Mouse (Mus musculus) gastrocnemius, postnatal 25 days (tissue): ENCODE data around the gene Ifna16. TPM values are rescaled to one million over a fixed set of nuclear protein-coding genes. Genes with fewer than 3 reads are reported as not detected.

Source experiments
- DNase-seq: peaks from one replicate; pipeline ENCODE4 v3.0.0; 2022
- total RNA-seq, 2 experiments: library from RNA; stranded (reverse); gene quantifications; 1 replicate in 1 of 2; 2 replicates in 1 of 2; pipeline ENCODE4 v1.2.3; 2021

The Ifna16 gene
- total RNA-seq, 2 experiments from 2014 or later: not detected

DNA sequence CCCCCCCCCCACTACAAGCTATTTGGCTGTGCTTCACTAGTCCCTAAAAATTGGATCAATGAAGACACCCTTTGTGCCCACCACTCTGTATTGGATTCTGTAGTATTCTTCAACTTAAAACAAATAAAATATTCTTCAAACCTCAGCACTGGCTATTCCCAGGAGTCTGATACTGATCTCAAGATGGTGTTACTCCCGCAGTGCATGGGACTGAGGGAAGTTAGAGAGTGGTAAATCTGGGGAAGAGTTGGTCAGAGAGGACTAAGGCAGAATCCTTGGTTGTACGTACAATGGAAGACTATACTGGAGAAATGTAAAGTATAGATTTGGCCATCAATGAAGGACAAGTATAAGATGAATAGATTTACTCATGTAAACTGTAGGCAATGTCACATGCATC, 34.2 kb downstream of the Ifna16 start:
- DNase-seq: no peak

DNA sequence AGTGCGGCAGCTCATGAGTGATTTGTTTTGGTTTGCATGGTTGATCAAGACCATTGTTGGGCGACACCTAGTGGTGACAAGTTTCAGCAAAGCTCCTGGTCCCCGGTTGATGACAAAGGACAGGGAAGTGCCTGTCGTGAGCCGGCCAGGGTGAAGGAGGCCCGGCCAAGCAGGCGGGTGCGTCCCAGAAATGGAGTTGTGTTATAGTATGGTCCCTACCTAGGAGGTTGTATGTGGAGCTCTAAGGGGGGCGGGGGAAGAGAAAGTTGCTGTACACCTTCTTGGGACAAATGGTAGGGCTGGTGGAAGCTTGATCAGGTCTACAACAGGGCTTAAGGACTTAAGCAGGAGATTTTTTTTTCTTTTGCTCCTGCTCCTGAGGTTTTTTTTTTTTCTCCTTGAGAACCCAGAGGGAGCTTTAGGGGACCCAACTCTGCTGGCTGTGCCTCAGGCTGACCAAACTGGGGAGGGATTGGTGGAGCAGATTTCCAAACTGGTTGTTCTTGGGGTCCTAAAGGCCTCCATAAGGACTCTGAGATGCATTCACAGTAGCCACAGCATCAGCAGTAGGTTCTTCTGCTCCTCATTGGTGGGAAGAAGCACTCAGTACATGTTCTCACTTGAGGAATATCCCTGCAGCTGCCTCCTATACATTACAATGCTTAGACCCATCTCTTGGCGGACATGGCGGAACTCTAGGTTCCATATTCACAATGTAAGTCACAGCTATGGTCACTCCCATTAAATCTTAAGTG, 35.5 kb downstream of the Ifna16 start:
- peak; percentile 64 for DNase-seq

DNA sequence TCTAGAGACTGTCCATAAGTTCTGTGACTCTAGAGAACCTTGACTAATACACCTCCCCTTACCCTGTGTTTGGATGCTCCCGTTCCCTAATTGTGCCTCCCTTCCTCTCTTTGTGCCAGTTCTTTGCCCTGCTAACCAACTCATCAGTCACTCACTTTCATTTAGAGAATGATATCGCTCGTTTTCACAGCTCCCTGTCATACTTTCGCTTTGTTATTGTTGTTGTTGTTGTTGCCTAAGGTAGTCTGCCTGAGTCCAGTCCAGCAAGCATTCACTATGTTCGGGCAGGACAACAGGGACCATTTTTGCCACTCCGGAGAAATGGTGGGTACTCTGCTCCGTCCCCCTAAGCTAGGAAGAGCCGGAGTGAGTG, 36.0 kb downstream of the Ifna16 start:
- no peak for DNase-seq

DNA sequence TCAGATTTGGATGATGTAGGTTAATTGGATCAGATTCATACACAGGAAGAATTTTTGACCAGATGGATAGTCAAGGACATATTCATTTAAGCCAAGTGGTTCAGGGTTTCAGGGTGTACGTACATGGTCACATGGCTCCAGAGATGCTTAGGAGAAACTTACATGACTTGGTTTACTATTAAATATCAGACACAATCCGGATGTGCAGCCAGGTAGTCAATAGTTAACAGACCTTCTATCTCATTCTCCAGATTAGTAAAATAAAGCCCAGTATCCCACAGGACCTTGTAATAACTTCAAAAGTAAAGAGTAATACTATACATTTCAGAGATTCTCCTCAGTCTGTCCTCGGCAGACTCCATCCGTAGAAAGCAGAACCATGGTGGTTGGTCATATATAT, 42.4 kb downstream of the Ifna16 start, which contains the start of gene C87499:
Gene C87499, minus strand, starts transcription at position 101 of the 400 bp plus-strand sequence.
- no peak for DNase-seq

Other genes with a start within 250 kb of the Ifna16 start
- 1 to 10 TPM; 1.3 to 1.6 TPM for gene Hacd4, start 238.0 kb downstream of the Ifna16 start, total RNA-seq
- not detected for gene Ifnb1, start 154.2 kb downstream of the Ifna16 start, total RNA-seq
- gene Ifna15, start 118.7 kb downstream of the Ifna16 start, total RNA-seq: not detected
- not detected for gene Ifna14, start 105.1 kb downstream of the Ifna16 start, total RNA-seq
- not detected for gene Ifna9, start 84.5 kb downstream of the Ifna16 start, total RNA-seq
- gene Ifna12, start 73.5 kb downstream of the Ifna16 start, total RNA-seq: not detected
- not detected for gene C87499, start 42.5 kb downstream of the Ifna16 start, total RNA-seq
- gene Ifna13, start 32.5 kb downstream of the Ifna16 start, total RNA-seq: not detected
- gene Ifna2, start 7.0 kb upstream of the Ifna16 start, total RNA-seq: not detected
- gene Ifnab, start 14.4 kb upstream of the Ifna16 start, total RNA-seq: not detected
- gene Gm26566, start 44.9 kb upstream of the Ifna16 start, total RNA-seq: under 1 TPM; 0.26 to 0.43 TPM
- 10 to 100 TPM; 45.1 to 47.2 TPM for gene Klhl9, start 45.5 kb upstream of the Ifna16 start, total RNA-seq
- gene Gm13271, start 77.9 kb upstream of the Ifna16 start, total RNA-seq: not detected
- gene Gm13283, start 83.2 kb upstream of the Ifna16 start, total RNA-seq: not detected
- not detected for gene Gm13290, start 96.9 kb upstream of the Ifna16 start, total RNA-seq
- not detected for gene Gm13289, start 100.0 kb upstream of the Ifna16 start, total RNA-seq
- gene Gm13272, start 102.9 kb upstream of the Ifna16 start, total RNA-seq: not detected
- not detected for gene Ifnz, start 105.2 kb upstream of the Ifna16 start, total RNA-seq
- gene Gm13276, start 108.8 kb upstream of the Ifna16 start, total RNA-seq: not detected
- not detected for gene Gm13277, start 111.7 kb upstream of the Ifna16 start, total RNA-seq
- not detected for gene Gm13278, start 114.6 kb upstream of the Ifna16 start, total RNA-seq
- not detected for gene Gm13275, start 117.6 kb upstream of the Ifna16 start, total RNA-seq
- gene Gm13279, start 120.5 kb upstream of the Ifna16 start, total RNA-seq: not detected
- not detected for gene Gm13285, start 122.7 kb upstream of the Ifna16 start, total RNA-seq
- gene Gm13287, start 126.3 kb upstream of the Ifna16 start, total RNA-seq: not detected
- gene Gm13288, start 128.6 kb upstream of the Ifna16 start, total RNA-seq: not detected
- gene Ifna7, start 139.3 kb upstream of the Ifna16 start, total RNA-seq: not detected
- gene Ifna11, start 143.0 kb upstream of the Ifna16 start, total RNA-seq: not detected
- not detected for gene Ifna6, start 150.5 kb upstream of the Ifna16 start, total RNA-seq
- not detected for gene Ifna5, start 158.6 kb upstream of the Ifna16 start, total RNA-seq
- not detected for gene Ifna4, start 164.9 kb upstream of the Ifna16 start, total RNA-seq
- not detected for gene Ifna1, start 173.2 kb upstream of the Ifna16 start, total RNA-seq
- not detected for gene Ifne, start 203.3 kb upstream of the Ifna16 start, total RNA-seq